Mouse (Mus musculus) retina, embryonic 14.5 days (tissue): ENCODE data around the gene Hist2h3c1.
A peak's percentile ranks its signal among the peaks of the same experiment; 100 is the strongest.
"Not testable (repeated sequence)": the region's sequence is repeated elsewhere in the genome, so short reads cannot be mapped to it uniquely, and the experiment has no call there.

Experiments
- DNase-seq: peaks from one replicate; pipeline ENCODE4 v3.0.0-alpha.2; 2015; ENCODE audit warnings: low spot score

Gene Hist2h3c1

DNA sequence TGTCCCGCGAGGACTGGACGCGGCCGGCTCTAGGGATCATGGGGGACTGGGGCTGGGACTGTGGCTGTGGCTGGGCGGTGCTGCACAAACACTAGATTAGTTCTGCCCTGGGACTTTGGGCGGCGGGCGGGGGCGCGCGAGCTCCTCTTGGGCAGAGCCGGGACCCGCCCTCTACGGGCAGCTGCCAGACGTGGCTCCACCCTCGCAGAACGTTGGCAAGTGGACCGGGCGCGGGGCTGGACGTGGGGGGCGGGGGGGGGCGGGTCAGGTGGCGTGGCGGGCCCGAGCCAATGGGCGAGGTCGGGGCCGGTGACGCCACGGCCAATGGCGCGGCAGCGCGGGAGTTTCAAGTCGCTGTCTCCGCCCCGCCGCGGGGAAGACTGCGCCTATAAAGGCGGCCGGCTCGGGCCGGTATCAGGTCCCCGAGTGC is at the start of gene Hist2h3c1:
Gene Hist2h3c1, plus strand, starts transcription at position 259 of the 430 bp plus-strand sequence.
- DNase-seq, result not testable (repeated sequence)

DNA sequence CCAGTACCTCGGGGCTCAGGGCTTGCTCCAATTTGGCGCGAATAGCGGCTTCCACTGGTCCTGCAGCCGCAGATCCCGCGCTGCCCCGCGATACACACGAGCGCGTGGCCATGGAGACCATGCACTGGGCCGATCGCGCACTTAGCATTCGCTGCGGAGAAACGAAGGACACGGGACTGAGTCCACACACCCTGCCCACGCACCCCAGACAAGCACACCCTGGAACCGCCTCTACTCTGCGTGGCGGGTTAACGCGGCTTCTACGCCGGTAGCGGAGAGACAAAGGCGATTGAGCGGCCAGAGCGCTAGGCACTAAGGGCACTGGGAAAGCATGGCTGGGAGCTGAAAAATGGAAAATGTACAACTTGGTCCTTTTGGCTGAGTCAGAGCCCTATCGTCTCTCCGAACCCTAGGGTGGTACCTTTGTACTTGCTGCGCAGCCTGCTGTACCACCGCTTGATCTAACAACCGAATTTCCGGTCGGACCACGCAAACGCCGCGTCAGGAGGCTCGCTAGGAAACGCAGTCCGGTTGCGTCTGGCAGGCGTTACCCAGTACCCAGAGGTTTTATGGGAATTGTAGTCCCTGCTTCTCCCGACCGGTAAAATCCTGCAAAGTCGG is 49.2 kb upstream of the Hist2h3c1 start:
- DNase-seq, result peak; percentile 88

GRCm38 (mm10) chr3:96198181-96198580 is 48.3 kb upstream of the Hist2h3c1 start:
- peak; percentile 5 for DNase-seq

DNA sequence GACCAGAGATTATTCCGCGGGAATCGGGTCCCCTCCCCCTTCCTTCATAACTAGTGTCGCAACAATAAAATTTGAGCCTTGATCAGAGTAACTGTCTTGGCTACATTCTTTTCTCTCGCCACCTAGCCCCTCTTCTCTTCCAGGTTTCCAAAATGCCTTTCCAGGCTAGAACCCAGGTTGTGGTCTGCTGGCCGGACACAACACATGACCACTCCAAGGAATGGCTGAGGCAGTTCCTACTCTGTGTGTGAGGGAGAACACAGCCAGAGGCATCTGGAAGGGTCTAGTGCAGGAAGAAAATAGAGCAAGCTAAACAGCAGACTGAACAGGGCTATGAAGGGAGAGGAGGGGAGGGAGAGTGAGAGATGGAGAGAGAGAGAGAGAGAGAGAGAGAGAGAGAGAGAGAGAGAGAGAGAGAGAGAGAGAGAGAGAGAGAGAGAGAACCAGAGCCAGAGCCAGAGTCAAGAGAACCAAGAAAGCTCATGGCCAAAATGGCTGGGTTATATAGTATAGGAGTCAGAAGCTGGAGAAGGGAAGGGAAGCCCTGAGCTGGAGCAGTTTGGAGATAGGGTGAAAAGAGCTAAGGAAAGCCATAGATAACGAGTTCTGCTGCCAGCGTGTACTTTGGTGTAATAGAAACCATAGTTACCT is 47.8 kb upstream of the Hist2h3c1 start:
- not testable (repeated sequence) for DNase-seq

DNA sequence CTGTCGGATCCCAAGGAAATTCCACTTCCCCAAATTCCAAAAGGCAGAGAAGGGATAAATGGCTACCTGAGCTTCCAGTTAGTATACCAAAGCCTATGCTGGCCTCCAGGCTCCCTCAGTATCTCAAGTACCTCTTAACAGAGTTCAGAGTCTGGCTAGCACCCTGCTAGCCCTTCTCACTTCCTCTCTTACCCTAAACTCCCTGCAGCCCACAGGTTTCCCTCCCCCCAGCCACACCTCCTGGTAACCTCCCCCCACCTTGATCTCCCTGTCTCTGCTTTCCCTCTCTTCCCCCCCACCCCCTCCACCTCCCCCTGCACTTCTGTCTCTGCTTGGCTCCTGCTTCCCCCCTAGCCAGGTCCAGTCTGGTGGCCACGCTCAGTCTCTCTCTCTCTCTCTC is 46.8 kb upstream of the Hist2h3c1 start:
- no peak for DNase-seq

GRCm38 (mm10) chr3:96207819-96208218 is 38.7 kb upstream of the Hist2h3c1 start:
- DNase-seq, result no peak

DNA sequence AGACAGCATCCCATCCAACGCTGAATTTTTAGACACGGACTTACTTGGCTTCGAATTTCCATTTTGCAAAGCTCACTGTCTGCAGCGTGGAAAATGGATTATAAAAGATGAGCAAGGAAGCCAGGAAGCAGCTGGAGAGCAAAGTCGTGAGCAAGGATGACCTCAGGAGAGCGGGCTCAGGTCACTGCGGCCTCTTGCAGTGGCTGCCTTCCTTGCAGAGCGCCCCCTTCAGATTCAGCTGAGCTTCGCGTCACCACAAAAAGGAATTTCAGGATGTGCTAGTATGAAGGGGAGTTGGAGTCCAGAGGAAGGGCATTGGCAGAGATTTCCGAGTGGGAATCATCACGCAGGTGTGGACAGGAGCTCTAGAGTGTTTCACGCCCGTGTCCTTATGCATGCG is 37.2 kb upstream of the Hist2h3c1 start:
- peak; percentile 22 for DNase-seq

DNA sequence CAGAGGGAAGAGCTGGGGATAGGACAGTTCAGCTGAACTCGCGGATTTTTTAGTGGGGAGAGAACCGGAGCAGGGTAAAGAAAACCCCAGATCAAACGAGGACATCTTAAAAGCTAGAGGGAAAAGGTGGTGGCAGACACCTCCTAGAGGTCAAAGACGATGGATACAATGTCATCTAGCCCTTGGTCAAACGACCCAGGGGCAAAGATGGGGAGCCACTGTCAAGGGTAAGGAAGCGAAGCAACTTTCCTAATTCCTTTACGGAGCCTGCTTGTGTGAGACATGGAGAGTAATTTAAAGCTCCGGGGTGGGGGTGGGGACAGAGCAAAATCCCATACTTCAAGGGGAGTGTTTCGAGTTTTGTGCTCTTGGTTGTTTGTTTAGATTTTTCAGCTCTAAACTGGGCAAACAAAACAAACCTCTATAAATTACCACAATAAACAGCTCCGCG is 27.3 kb upstream of the Hist2h3c1 start:
- no peak for DNase-seq

GRCm38 (mm10) chr3:96219661-96220130 is 26.8 kb upstream of the Hist2h3c1 start, which contains the start of the genes Bola1 and Hist2h2ab:
TSS of gene Bola1 (minus strand) at chr3:96219709.
TSS of gene Hist2h2ab (plus strand) at chr3:96219865.
- peak; percentile 88 for DNase-seq

DNA sequence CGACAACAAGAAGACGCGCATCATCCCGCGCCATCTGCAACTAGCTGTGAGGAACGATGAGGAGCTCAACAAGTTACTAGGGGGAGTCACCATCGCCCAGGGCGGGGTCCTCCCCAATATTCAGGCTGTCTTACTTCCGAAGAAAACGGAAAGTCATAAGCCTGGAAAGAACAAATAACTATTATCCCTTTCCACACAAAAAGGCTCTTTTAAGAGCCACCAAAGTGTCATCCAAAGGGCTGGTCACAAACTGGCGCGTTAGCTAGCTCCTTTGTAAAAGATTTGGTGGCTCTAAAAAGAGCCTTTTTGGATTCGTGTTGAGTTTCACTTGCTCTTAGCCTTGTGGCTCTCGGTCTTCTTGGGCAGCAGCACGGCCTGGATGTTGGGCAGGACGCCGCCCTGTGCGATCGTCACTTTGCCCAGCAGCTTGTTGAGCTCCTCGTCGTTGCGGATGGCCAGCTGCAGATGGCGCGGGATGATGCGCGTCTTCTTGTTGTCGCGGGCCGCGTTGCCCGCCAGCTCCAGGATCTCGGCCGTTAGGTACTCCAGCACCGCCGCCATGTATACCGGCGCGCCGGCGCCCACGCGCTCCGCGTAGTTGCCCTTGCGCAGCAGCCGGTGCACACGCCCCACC is 26.2 kb upstream of the Hist2h3c1 start:
- peak; percentile 60 for DNase-seq

GRCm38 (mm10) chr3:96220765-96221639 is 25.5 kb upstream of the Hist2h3c1 start, which contains the start of the genes Hist2h2ac and Hist2h2be:
TSS of gene Hist2h2ac (minus strand) at chr3:96220880.
TSS of gene Hist2h2be (plus strand) at chr3:96221119.
- DNase-seq, result peak; percentile 88

DNA sequence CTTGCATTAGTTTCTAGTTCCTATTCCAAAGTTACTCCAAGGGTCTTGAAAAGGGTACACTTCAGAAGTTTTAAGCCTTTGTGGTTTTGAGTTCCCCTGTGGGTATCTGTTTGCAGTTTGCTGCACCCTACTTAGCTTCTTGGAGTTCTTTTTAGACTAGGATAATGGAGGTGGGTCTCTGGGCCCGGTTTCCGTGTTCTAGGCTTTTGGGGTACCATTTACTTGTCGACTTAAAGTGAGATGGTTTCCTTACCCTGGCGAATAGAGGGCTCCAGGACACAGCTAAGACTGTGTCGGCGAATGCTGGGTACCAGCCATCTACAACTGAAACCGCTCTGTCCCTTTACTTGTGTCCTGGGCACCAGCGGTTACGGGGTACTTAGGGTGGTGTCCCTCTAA is 24.8 kb upstream of the Hist2h3c1 start:
- DNase-seq, result peak; percentile 7

DNA sequence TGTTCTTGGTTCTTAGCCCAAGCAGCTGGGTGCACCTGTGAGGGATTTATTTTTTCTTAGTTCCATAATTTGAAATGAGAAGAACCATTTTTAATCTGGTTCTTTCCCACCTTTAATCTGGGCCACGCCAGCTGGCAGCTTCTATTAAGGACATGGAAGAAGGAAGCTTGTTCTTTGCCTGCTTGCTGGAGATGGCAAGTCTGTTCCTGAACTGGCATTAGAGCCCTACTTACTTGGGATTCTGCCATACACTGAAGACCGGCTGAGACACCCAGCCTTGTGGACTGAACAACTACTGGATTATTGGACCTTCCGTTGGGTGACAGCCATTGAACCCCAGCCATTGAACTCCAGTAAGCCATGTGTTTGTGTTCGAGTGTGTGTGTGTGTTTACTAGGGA is 23.7 kb upstream of the Hist2h3c1 start:
- DNase-seq, result no peak

DNA sequence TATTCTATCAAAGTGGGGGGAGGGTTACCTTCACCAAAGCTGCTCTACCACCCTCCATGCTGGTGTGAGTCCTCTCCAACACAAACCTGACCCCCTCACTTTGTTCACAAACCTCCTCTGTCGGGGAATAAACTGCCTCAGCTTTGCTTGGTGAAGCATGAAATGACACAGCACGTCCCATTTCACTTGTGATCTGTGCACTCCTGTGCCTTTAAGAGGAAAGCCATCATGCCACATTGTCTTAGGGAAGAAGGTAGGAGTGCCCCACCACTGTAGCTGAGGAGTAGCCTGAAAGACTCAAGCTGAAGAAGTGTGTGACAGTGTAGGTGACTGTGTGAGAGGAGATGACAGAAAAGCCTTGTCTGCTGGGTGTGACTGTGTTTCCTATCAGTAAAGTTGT is 21.1 kb upstream of the Hist2h3c1 start:
- DNase-seq, result peak; percentile 51

- no peak for DNase-seq
Measured at GRCm38 (mm10) chr3:96226695-96227648, 19.5 kb upstream of the Hist2h3c1 start.

- DNase-seq, result no peak
Measured at GRCm38 (mm10) chr3:96228828-96229227, 17.7 kb upstream of the Hist2h3c1 start.

DNA sequence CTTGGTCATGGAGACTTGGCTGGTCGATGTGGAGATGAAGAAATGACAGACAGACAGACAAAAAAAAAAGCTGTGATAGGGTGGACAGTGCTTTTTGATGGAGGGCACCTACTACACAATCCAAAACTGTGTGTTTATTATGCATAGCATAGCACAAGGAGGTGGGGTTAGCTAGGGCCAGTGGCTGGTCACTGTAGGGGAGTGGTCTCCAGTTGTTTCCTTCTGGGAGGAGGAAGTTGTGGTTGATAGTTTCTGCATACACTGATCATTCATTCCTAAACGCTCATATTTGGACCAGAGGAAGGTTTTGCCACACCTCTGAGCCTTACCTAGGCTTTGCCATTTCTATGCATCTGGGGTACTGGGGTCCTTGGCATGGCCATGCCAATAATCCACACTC is 16.1 kb upstream of the Hist2h3c1 start:
- no peak for DNase-seq

DNA sequence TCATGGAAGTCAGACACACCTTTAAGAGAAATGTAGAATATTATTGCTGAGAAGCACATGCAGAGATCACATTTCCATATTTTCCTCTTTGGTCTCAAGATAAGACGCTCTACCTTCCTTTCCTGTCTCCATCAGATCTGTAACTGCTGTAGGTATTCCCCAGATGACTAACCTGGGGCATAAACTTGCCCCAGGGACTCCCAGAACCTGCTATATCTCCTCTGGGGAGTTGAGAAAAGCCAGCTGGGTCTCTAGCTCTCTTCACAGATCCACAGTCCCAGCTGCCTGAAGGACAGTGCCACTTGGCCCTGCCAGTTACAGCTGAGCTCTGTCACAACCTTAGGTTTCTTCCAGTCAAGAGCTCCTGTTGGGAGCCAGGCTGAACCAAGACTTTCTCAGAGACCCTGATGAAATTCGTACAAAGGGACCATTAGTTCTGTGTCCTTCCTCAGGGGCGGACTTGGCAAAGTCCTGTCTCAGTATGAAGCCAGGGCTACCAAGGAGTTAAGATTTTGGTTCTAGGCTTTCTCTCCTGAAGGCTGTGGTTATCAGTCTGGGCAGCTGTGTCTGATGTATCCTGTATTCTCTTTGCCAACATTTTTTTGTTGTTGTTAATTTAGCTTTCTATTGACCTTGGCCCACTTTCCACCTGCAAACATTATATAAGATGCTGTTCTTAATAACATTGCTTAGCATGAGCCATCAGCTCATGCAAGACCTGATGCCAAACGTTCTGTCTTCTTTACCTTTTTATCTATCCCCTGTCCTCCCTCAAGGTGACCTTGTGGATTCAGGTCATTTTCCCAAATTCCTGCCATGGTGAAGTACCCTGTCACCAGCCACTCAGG is 15.4 kb upstream of the Hist2h3c1 start:
- DNase-seq, result no peak

DNA sequence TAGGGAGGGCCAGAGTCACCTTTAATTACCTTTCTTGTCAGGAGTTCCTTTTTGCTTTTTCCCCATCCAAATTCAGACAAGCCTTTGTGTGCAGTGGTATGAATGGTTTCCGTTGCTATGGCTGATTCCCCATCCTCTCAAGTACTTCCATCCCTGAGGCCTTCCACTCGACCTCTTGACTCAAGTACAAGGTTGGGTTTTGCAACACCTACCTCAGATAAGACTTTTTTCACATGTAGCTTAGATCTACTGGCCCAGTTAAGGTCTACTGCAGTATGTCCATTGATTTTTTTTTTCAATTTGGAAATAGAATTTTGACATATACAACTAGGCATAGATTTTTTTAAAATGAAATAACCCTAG is 14.7 kb upstream of the Hist2h3c1 start:
- DNase-seq, result no peak

GRCm38 (mm10) chr3:96234914-96235313 is 11.6 kb upstream of the Hist2h3c1 start:
- no peak for DNase-seq
